Mouse (Mus musculus): Measurements from ENCODE around the gene Ncam1.

DNA sequence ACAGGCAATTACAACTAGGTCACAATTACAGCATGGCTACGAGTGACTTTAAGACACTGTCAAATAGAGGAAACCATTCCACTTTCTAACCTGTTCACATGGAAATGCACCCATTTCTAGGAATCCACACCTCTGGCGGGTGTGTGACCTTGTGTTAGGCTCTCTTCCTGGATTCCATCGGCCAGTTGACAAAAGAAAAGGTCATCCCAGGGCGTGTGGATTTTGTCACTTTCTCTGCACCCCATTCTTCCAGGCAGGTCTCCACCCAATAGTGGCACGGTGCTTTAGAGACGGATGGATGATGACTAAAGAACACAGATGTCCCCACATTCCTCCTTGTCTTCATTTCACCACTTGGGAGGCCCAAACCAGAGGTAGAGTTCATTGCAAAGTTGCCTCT is 47.3 kb downstream of the Ncam1 start:
- TF ChIP-seq POLR2A (IDR thresholded peaks at IDR 0.05; ENCODE audit: borderline replicate concordance, control insufficient read depth, low read depth, low read length) (no peak), CTCF (IDR thresholded peaks at IDR 0.05; ENCODE audit: control insufficient read depth, insufficient read depth, low read length) (no peak)
